Mouse (Mus musculus) MEL (cell line): ENCODE results near the gene Nos1. TPM values are rescaled to one million over a fixed set of nuclear protein-coding genes. Genes with fewer than 3 reads are reported as not detected.
A peak's percentile ranks its signal among the peaks of the same experiment; 100 is the strongest.

Experiments
- DNase-seq: peaks from one replicate; pipeline ENCODE4 v3.0.0; 2011; ENCODE audit warnings: low read depth, low spot score
- H3K27ac ChIP-seq: 2 replicates; pipeline ENCODE4 v1.5.1; 2012; ENCODE audit warnings: low read depth, mild to moderate bottlenecking, control low read depth, low read length, moderate library complexity; ENCODE audit not compliant: control insufficient read depth
- H3K27me3 ChIP-seq, 2 experiments: fragments of 150-350 bp in 1 of 2; sonication (generic) in 1 of 2; 2 replicates each; pipeline ENCODE4 v1.6.1; 2012; ENCODE audit warnings: low read length in 2 of 2, mild to moderate bottlenecking in 2 of 2, improper control_type of control experiment in 1 of 2, moderate library complexity in 1 of 2; ENCODE audit not compliant: insufficient read depth in 2 of 2, control insufficient read depth in 1 of 2
- H3K36me3 ChIP-seq, 2 experiments: 2 replicates each; pipeline ENCODE4 v1.6.1; 2012 to 2014; ENCODE audit warnings: low read length in 2 of 2, improper control_type of control experiment in 1 of 2, inconsistent platforms in 1 of 2, mild to moderate bottlenecking in 1 of 2; ENCODE audit not compliant: insufficient read depth in 2 of 2, control insufficient read depth in 1 of 2
- H3K4me1 ChIP-seq, 2 experiments: fragments of 150-350 bp in 1 of 2; sonication (generic) in 1 of 2; 2 replicates each; pipeline ENCODE4 v1.6.1; 2012; ENCODE audit warnings: low read length in 2 of 2, improper control_type of control experiment in 1 of 2, mild to moderate bottlenecking in 1 of 2; ENCODE audit not compliant: insufficient read depth in 2 of 2, control insufficient read depth in 1 of 2
- H3K4me3 ChIP-seq, 2 experiments: fragments of 150-350 bp in 1 of 2; sonication (generic) in 1 of 2; 2 replicates each; pipeline ENCODE4 v1.5.1; 2012; ENCODE audit warnings: low read depth in 2 of 2, low read length in 2 of 2, mild to moderate bottlenecking in 2 of 2, moderate library complexity in 2 of 2, control low read depth in 1 of 2, improper control_type of control experiment in 1 of 2; ENCODE audit not compliant: control insufficient read depth in 1 of 2, insufficient read depth in 1 of 2
- H3K79me2 ChIP-seq: 2 replicates; pipeline ENCODE4 v1.6.1; 2012; ENCODE audit warnings: mild to moderate bottlenecking, low read length, moderate library complexity; ENCODE audit not compliant: control insufficient read depth, poor library complexity, insufficient read depth
- H3K9ac ChIP-seq: 2 replicates; pipeline ENCODE4 v1.6.1; 2012; ENCODE audit warnings: low read depth, mild to moderate bottlenecking, control low read depth, low read length, moderate library complexity; ENCODE audit not compliant: control insufficient read depth, poor library complexity, severe bottlenecking
- H3K9me3 ChIP-seq: fragments of 150-350 bp; sonication (generic); replicated peaks from 2 replicates; pipeline ENCODE4 v1.6.1; 2012; ENCODE audit warnings: mild to moderate bottlenecking, low read length, improper control_type of control experiment, moderate library complexity; ENCODE audit not compliant: insufficient read depth
- BHLHE40 ChIP-seq: IDR thresholded peaks from 2 replicates; pipeline ENCODE4 v1.6.1; 2012; ENCODE audit warnings: low read depth, mild to moderate bottlenecking, inconsistent platforms, low read length, improper control_type of control experiment, borderline replicate concordance
- CHD1 ChIP-seq: IDR thresholded peaks from 2 replicates; pipeline ENCODE4 v1.6.1; 2012; ENCODE audit warnings: low read depth, mild to moderate bottlenecking, inconsistent platforms, low read length, improper control_type of control experiment
- CTCF ChIP-seq, 3 experiments: IDR thresholded peaks in 2 of 3; conservative IDR thresholded peaks in 1 of 3; 2 replicates each; pipeline ENCODE4 v1.5.1; 2011 to 2012; ENCODE audit warnings: low read length in 3 of 3, low read depth in 2 of 3, mild to moderate bottlenecking in 2 of 3, improper control_type of control experiment in 1 of 3, inconsistent platforms in 1 of 3, mixed read lengths in 1 of 3, moderate library complexity in 1 of 3; ENCODE audit not compliant: control insufficient read depth in 1 of 3, insufficient read depth in 1 of 3, poor library complexity in 1 of 3, severe bottlenecking in 1 of 3
- EP300 ChIP-seq, 2 experiments: IDR thresholded peaks; 2 replicates each; pipeline ENCODE4 v1.6.1; 2011; ENCODE audit warnings: improper control_type of control experiment in 2 of 2, low read length in 2 of 2, low read depth in 1 of 2, mild to moderate bottlenecking in 1 of 2
- JUND ChIP-seq: IDR thresholded peaks from 2 replicates; pipeline ENCODE4 v1.6.1; 2011; ENCODE audit warnings: low read depth, mild to moderate bottlenecking, improper control_type of control experiment, low read length
- MAZ ChIP-seq: IDR thresholded peaks from 2 replicates; pipeline ENCODE4 v1.6.1; 2012; ENCODE audit warnings: low read depth, mild to moderate bottlenecking, inconsistent platforms, low read length, improper control_type of control experiment
- MEF2A ChIP-seq: IDR thresholded peaks from 2 replicates; pipeline ENCODE4 v1.6.1; 2014; ENCODE audit warnings: low read depth, mild to moderate bottlenecking, inconsistent platforms, low read length, improper control_type of control experiment; ENCODE audit not compliant: poor library complexity, insufficient replicate concordance, severe bottlenecking; ENCODE audit errors: extremely low read depth
- MYB ChIP-seq: IDR thresholded peaks from 2 replicates; pipeline ENCODE4 v1.6.1; 2011; ENCODE audit warnings: mild to moderate bottlenecking, low read depth, low read length, improper control_type of control experiment
- MYC ChIP-seq: IDR thresholded peaks from 2 replicates; pipeline ENCODE4 v1.6.1; 2011; ENCODE audit warnings: low read depth, mild to moderate bottlenecking, low read length, improper control_type of control experiment, moderate library complexity
- NELFE ChIP-seq: IDR thresholded peaks from 2 replicates; pipeline ENCODE4 v1.6.1; 2011; ENCODE audit warnings: low read depth, low read length, improper control_type of control experiment
- POLR2AphosphoS5 ChIP-seq: IDR thresholded peaks from 2 replicates; pipeline ENCODE4 v1.6.1; 2012; ENCODE audit warnings: low read depth, borderline replicate concordance, mild to moderate bottlenecking, inconsistent platforms, low read length, moderate library complexity, mixed read lengths
- RCOR1 ChIP-seq: IDR thresholded peaks from 2 replicates; pipeline ENCODE4 v1.6.1; 2012; ENCODE audit warnings: low read depth, mild to moderate bottlenecking, inconsistent platforms, low read length, improper control_type of control experiment
- SIN3A ChIP-seq: IDR thresholded peaks from 2 replicates; pipeline ENCODE4 v1.6.1; 2012; ENCODE audit warnings: low read length, improper control_type of control experiment, inconsistent platforms
- TBP ChIP-seq: IDR thresholded peaks from 2 replicates; pipeline ENCODE4 v1.8.0; 2011; ENCODE audit warnings: low read depth, low read length, improper control_type of control experiment
- TCF12 ChIP-seq: IDR thresholded peaks from 2 replicates; pipeline ENCODE4 v1.6.1; 2014; ENCODE audit warnings: low read depth, mild to moderate bottlenecking, inconsistent platforms, low read length, improper control_type of control experiment, moderate library complexity
- UBTF ChIP-seq: IDR thresholded peaks from 2 replicates; pipeline ENCODE4 v1.6.1; 2012; ENCODE audit warnings: low read depth, mild to moderate bottlenecking, inconsistent platforms, low read length, improper control_type of control experiment, moderate library complexity, borderline replicate concordance; ENCODE audit not compliant: insufficient read depth
- USF1 ChIP-seq: IDR thresholded peaks from 2 replicates; pipeline ENCODE4 v1.6.1; 2014; ENCODE audit warnings: low read depth, mild to moderate bottlenecking, inconsistent platforms, low read length, improper control_type of control experiment, moderate library complexity
- ZC3H11A ChIP-seq: IDR thresholded peaks from 2 replicates; pipeline ENCODE4 v1.6.1; 2012; ENCODE audit warnings: low read depth, mild to moderate bottlenecking, inconsistent platforms, low read length, improper control_type of control experiment
- ZMIZ1 ChIP-seq: IDR thresholded peaks from 2 replicates; pipeline ENCODE4 v1.6.1; 2012; ENCODE audit warnings: low read depth, mild to moderate bottlenecking, inconsistent platforms, low read length, improper control_type of control experiment, moderate library complexity
- polyA plus RNA-seq, 2 experiments: library from polyadenylated mRNA; stranded (reverse) in 1 of 2; unstranded in 1 of 2; fragments of >175 nt in 1 of 2; fragments of >200 nt in 1 of 2; gene quantifications; 2 replicates each; pipeline versions ENCODE4 v1.2.1 to v1.2.4; 2012; ENCODE audit warnings: low replicate concordance in 2 of 2, low read depth in 1 of 2; ENCODE audit not compliant: insufficient read length in 2 of 2, insufficient read depth in 1 of 2, missing spikeins in 1 of 2
- total RNA-seq: library from RNA; depleted of rRNA; stranded (reverse); fragments of 300-350 nt; gene quantifications from 2 replicates; pipeline ENCODE4 v1.2.3, GENCODE M21; 2012

Nos1 gene
- total and polyA plus RNA-seq, 3 experiments, result 0.35 to 1.5 TPM; not detected in 1

DNA sequence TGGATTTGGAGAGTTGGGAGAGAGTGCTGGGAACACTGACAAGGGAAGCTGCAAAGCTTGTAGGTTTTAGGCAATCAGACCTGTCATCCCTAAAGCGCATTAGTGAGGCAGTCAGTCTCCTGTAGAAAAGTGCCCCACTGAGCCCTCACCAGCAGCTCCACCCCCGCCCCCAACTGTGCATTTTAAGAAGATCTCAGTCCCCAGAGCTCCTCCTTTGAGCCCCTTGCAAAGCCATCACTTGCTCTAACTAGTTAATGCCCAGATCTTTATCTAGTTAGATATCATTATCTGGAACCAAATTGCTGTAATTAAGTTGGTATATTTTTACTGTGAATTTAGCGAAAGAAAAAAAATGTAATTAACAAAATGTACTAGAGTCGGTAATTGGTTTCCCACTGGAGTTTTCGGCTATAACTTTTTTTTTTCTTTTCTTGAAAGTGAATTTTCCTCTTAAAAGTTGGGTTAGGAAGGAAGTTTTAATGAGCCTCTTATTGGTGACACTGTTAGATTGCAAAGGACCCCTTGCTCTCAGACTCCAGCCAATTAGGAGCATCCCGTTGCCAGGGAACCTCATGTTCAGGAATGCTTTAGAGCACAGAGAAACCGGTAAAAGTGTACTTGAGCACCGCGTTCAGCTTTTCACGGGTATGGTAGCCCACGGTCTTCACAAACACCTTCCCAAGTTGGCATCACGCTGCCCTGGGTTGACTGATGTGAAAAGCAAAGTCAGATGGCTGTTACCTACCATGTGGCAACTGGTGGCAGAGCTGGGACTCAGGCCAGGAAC, 22.9 kb upstream of the Nos1 start:
- Histone ChIP-seq H3K27me3 (no peaks in the 10 kb centered on the region), H3K36me3 (no peaks in the 10 kb centered on the region), H3K79me2 (no peaks in the 10 kb centered on the region), H3K4me1 (no peaks in the 10 kb centered on the region), H3K9ac (no peak overlapping the region), H3K9me3 (no peaks in the 10 kb centered on the region), H3K4me3 (no peak overlapping the region), H3K27ac (no peak overlapping the region)
- TF ChIP-seq JUND, result no peak
- no peak for TF ChIP-seq EP300 (IDR thresholded peaks at IDR 0.05; ENCODE audit: low read depth in 1 of 2, low read length in 2 of 2)
- TF ChIP-seq CTCF (IDR thresholded peaks at IDR 0.05 in 2 of 3, conservative IDR thresholded peaks at IDR 0.05 in 1 of 3; ENCODE audit: control insufficient read depth in 1 of 3, insufficient read depth in 1 of 3, low read depth in 2 of 3, low read length in 3 of 3, poor library complexity in 1 of 3, severe bottlenecking in 1 of 3), result no peak
- TF ChIP-seq USF1, result no peak
- no peak for TF ChIP-seq RCOR1
- no peak for TF ChIP-seq UBTF
- no peak for TF ChIP-seq TBP
- TF ChIP-seq MEF2A, result no peak
- no peak for TF ChIP-seq BHLHE40
- no peak for TF ChIP-seq MYB
- DNase-seq, result no peak

DNA sequence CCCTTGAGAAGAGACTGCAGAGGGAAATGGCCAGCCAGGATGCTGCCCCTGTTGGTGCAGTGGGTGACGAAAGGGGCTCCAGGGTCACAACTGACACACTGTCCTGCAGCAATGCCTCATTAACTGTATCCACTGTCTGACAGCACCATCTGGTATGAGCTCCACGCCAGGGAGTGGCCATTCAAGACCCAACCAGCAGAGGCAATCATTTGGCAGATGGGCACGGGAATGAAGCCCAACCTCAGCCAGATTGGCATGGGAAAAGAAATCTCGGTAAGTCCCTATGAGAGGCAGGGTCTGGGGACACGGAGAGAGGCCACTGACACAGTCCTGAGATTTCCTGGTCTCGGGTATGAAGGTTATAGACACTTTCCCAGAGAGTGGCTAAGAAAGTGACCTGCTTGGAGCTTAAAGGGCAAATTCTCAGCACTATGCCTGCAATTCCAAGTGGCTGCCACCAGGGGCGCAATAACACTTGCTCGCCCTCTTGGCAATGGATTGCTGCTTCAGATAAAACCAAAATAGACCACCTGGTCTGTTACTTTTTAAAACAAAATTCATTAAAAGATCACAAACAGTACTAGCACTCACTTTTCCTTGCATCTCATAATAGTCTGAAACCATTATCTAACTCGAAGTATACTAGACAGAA, 19.5 kb upstream of the Nos1 start:
- no peaks in the 10 kb centered on the region for H3K79me2 ChIP-seq
- H3K27ac ChIP-seq, result no peak overlapping the region
- peak; percentile 19 for DNase-seq
- no peak overlapping the region for H3K4me3 ChIP-seq
- no peaks in the 10 kb centered on the region for H3K36me3 ChIP-seq
- H3K9ac ChIP-seq, result no peak overlapping the region
- no peak for TF ChIP-seq ZC3H11A
- TF ChIP-seq USF1, result no peak
- peak; percentile 36 to 66 (median 65) for TF ChIP-seq CTCF (IDR thresholded peaks at IDR 0.05 in 2 of 3, conservative IDR thresholded peaks at IDR 0.05 in 1 of 3; ENCODE audit: control insufficient read depth in 1 of 3, insufficient read depth in 1 of 3, low read depth in 2 of 3, low read length in 3 of 3, poor library complexity in 1 of 3, severe bottlenecking in 1 of 3)
- H3K9me3 ChIP-seq, result no peaks in the 10 kb centered on the region
- no peaks in the 10 kb centered on the region for H3K4me1 ChIP-seq
- H3K27me3 ChIP-seq, result no peaks in the 10 kb centered on the region

DNA sequence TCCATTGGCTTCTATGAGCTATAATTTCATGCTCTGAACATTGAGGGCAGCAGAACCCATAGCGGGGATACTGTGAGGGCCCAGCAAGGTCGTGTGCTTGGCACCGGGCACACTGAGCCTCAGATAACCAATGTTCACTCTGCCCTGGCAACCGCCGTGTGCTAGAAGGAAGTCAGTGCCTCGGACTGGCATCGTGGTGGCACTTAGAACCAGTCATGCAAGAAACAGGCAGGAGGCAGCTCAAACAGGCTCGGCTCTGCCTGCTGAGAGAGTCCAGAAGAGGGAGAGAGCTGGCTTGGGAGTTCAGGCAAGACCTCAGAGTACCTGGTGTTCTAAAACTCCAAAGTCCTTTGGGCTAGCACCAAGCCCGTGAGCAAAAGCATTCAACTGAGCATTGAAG, 16.3 kb upstream of the Nos1 start:
- Histone ChIP-seq H3K9ac (no peak overlapping the region), H3K4me3 (no peak overlapping the region), H3K36me3 (no peaks in the 10 kb centered on the region), H3K27ac (no peak overlapping the region), H3K27me3 (no peaks in the 10 kb centered on the region), H3K79me2 (no peaks in the 10 kb centered on the region), H3K9me3 (no peaks in the 10 kb centered on the region), H3K4me1 (no peaks in the 10 kb centered on the region)
- TF ChIP-seq SIN3A, result no peak
- TF ChIP-seq MYC, result no peak
- no peak for TF ChIP-seq EP300 (IDR thresholded peaks at IDR 0.05; ENCODE audit: low read depth in 1 of 2, low read length in 2 of 2)
- TF ChIP-seq MAZ, result no peak
- no peak for TF ChIP-seq CHD1
- no peak for TF ChIP-seq ZMIZ1
- TF ChIP-seq POLR2AphosphoS5, result no peak
- no peak for TF ChIP-seq NELFE
- TF ChIP-seq TBP, result no peak
- no peak for TF ChIP-seq TCF12
- no peak for DNase-seq
